Mouse (Mus musculus): ENCODE measurements around the gene Gm4792.

Gm4792 gene

GRCm38 (mm10) chr10:94298471-94298870, at the start of gene Gm4792:
TSS of gene Gm4792 (minus strand) at chr10:94298703.
- DNase-seq: no peak

- DNase-seq: no peak
These were observed 49.5 kb upstream of the Gm4792 start for GRCm38 (mm10) chr10:94347959-94348358.

- DNase-seq: no peak
These were observed 48.8 kb upstream of the Gm4792 start for GRCm38 (mm10) chr10:94347296-94347695.

GRCm38 (mm10) chr10:94346596-94346995, 48.1 kb upstream of the Gm4792 start:
- no peak for DNase-seq

GRCm38 (mm10) chr10:94345509-94346252, 47.2 kb upstream of the Gm4792 start:
- no peak for DNase-seq

- no peak for DNase-seq
These were observed 46.3 kb upstream of the Gm4792 start for GRCm38 (mm10) chr10:94344631-94345417.

GRCm38 (mm10) chr10:94343581-94343980, 45.1 kb upstream of the Gm4792 start:
- DNase-seq: no peak

GRCm38 (mm10) chr10:94342256-94342655, 43.8 kb upstream of the Gm4792 start:
- DNase-seq: no peak

GRCm38 (mm10) chr10:94341501-94341900, 43.0 kb upstream of the Gm4792 start:
- no peak for DNase-seq

- DNase-seq: no peak
These were observed 37.6 kb upstream of the Gm4792 start for GRCm38 (mm10) chr10:94336071-94336470.

- no peak for DNase-seq
These were observed 36.5 kb upstream of the Gm4792 start for GRCm38 (mm10) chr10:94335047-94335446.

- DNase-seq: no peak
These were observed 34.8 kb upstream of the Gm4792 start for GRCm38 (mm10) chr10:94333328-94333727.

GRCm38 (mm10) chr10:94332358-94333137, 34.0 kb upstream of the Gm4792 start:
- no peak for DNase-seq

- DNase-seq: no peak
These were observed 31.5 kb upstream of the Gm4792 start for GRCm38 (mm10) chr10:94329962-94330361.

- DNase-seq: no peak
These were observed 20.1 kb upstream of the Gm4792 start for GRCm38 (mm10) chr10:94318574-94318973.

- no peak for DNase-seq
These were observed 14.6 kb upstream of the Gm4792 start for GRCm38 (mm10) chr10:94313146-94313545.

- DNase-seq: peak in 1 of 2 experiments; percentile 6
These were observed 13.7 kb upstream of the Gm4792 start for GRCm38 (mm10) chr10:94312007-94312715.

- DNase-seq: no peak
These were observed 13.1 kb upstream of the Gm4792 start, which contains the start of gene Tmcc3 for GRCm38 (mm10) chr10:94311511-94312006. TSS of gene Tmcc3 (plus strand) at chr10:94311949.

GRCm38 (mm10) chr10:94310499-94311267, 12.2 kb upstream of the Gm4792 start:
- no peak for DNase-seq

GRCm38 (mm10) chr10:94305526-94305925, 7.0 kb upstream of the Gm4792 start:
- no peak for DNase-seq

- DNase-seq: no peak
These were observed 5.7 kb upstream of the Gm4792 start for GRCm38 (mm10) chr10:94304064-94304657.

Data from spleen, adult 18-20 months (tissue).